Mouse (Mus musculus): Measurements from ENCODE around the gene Fgfr2. TPM values are rescaled to one million over a fixed set of nuclear protein-coding genes. Genes with fewer than 3 reads are reported as not detected.
A peak's percentile ranks its signal among the peaks of the same experiment; 100 is the strongest.

Fgfr2 gene
- polyA plus RNA-seq, 1 experiment from 2014 or later, result 20.3 TPM

DNA sequence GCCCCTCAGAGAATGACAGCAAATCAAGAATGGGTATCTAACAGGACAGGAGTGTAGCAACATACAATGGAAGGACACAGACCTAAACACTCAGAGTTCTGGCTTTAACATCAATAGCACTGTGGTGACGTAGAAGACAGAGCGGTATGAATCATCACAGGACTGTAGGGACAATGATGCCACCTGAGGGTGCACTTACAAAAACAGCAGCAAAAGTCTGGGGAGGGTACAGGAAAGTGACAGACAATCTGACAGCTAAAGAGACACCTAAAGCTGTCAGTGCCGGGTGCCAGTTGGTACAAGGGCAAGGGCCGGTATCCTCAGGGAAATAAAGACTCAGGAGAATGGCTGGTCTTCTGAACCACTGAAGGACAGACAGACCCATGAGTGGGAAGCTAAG, 870.1 kb downstream of the Fgfr2 start:
- Histone ChIP-seq H3K4me3 (ENCODE audit: low read length) (no peak overlapping the region), H3K27ac (ENCODE audit: low read length) (no peak overlapping the region), H3K9ac (ENCODE audit: low read length) (no peak overlapping the region), H3K4me2 (ENCODE audit: low read depth, low read length) (no peak overlapping the region), H3K36me3 (ENCODE audit: control insufficient read depth, insufficient read depth) (no peaks in the 10 kb centered on the region), H3K4me1 (ENCODE audit: control insufficient read depth, insufficient read depth, low read length) (no peaks in the 10 kb centered on the region), H3K27me3 (ENCODE audit: control insufficient read depth, insufficient read depth, low read length) (no peaks in the 10 kb centered on the region), H3K9me3 (replicated peaks; ENCODE audit: control insufficient read depth, low read length) (no peaks in the 10 kb centered on the region)
- 89% methylated on average over 4 of the region's 4 CpGs for WGBS
- ATAC-seq (replicated peaks; ENCODE audit: extremely low read depth, insufficient read depth, low FRiP score), result no peak

DNA sequence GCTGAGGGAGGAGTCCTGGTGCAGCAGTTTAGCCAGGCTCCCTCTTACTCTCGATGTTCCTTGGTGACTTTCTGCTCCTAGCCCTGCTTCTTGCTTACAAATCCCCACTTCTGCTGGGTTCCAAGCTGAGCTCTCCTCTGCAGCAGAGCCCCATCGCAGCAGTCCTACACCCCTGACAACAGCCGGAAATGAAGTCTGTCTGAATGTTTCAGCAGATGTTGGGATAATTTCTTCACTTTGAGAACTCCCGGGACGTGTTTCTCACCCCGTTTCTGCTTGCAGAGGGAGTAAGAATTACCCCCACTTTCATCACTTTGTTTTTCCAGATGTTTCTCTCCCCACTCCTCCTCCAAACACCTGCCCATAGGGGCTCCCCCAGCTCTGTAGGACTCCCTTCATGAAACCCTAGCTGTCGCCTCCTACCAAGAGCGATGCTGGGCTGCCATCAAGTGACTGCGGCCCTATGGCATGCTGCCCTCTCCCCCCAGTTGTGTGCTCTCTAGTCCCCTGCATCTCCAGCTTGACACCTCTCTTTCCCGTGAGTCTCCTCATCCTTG, 873.5 kb downstream of the Fgfr2 start:
- Histone ChIP-seq H3K4me1 (ENCODE audit: control insufficient read depth, insufficient read depth, low read length) (no peaks in the 10 kb centered on the region; the same call in 1 of the 2 replicates), H3K4me3 (ENCODE audit: low read length) (no peak overlapping the region), H3K27me3 (ENCODE audit: control insufficient read depth, insufficient read depth, low read length) (no peaks in the 10 kb centered on the region), H3K36me3 (ENCODE audit: control insufficient read depth, insufficient read depth) (no peaks in the 10 kb centered on the region), H3K9ac (ENCODE audit: low read length) (no peak overlapping the region), H3K4me2 (ENCODE audit: low read depth, low read length) (no peak overlapping the region), H3K27ac (ENCODE audit: low read length) (no peak overlapping the region), H3K9me3 (replicated peaks; ENCODE audit: control insufficient read depth, low read length) (no peaks in the 10 kb centered on the region)
- ATAC-seq (replicated peaks; ENCODE audit: extremely low read depth, insufficient read depth, low FRiP score), result no peak
- WGBS, result 54% methylated on average over 10 of the region's 10 CpGs

DNA sequence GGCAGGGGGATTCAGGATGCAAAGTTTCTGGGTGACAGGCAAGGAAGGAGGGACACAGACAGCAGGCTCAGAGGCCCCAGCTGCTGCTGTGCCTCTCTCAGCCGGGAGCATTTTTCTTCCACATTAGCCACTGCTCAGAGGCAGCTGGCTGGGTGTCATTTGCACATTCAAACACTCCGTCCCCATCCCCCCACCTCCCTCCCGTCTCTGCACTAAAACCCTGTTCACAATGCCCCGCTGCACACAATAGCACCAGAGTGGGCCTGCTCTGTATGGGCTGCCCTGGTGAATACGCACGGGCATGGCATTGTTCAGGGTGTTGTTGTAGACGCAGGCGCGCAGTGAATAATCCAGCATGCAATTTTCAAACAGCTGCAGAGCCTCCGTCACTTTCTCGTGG, 875.6 kb downstream of the Fgfr2 start:
- no peak overlapping the region for H3K9ac ChIP-seq (ENCODE audit: low read length)
- no peaks in the 10 kb centered on the region for H3K9me3 ChIP-seq (replicated peaks; ENCODE audit: control insufficient read depth, low read length)
- H3K27ac ChIP-seq (ENCODE audit: low read length), result no peak overlapping the region
- 48% methylated on average over 11 of the region's 11 CpGs for WGBS
- H3K36me3 ChIP-seq (ENCODE audit: control insufficient read depth, insufficient read depth), result no peaks in the 10 kb centered on the region
- no peaks in the 10 kb centered on the region for H3K27me3 ChIP-seq (ENCODE audit: control insufficient read depth, insufficient read depth, low read length)
- H3K4me2 ChIP-seq (ENCODE audit: low read depth, low read length), result no peak overlapping the region
- H3K4me1 ChIP-seq (ENCODE audit: control insufficient read depth, insufficient read depth, low read length), result peaks cover 3% of the 10 kb centered on the region; the same call in 1 of the 2 replicates
- no peak for ATAC-seq (replicated peaks; ENCODE audit: extremely low read depth, insufficient read depth, low FRiP score)
- no peak overlapping the region for H3K4me3 ChIP-seq (ENCODE audit: low read length)

DNA sequence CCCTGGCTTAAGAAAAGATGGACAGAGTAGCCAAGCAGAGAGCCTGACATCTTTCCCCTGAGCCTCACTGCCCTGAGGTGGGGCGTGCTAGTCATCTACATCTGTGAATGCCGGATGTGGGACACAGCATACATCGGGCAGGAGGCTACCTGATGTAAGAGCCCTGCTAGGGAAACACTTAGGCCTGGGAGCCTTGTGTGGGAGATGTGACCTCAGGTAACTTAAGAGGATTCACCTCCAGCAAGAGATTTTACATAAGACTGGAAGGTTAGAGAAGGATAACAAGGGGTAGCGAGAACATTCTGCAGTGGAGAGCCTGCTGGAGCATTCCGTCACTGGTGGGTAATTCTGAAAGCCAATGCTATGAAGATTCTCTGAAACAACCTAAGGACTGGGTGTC, 876.1 kb downstream of the Fgfr2 start:
- H3K27ac ChIP-seq (ENCODE audit: low read length), result no peak overlapping the region
- H3K4me1 ChIP-seq (ENCODE audit: control insufficient read depth, insufficient read depth, low read length), result peaks cover 3% of the 10 kb centered on the region; the same call in 1 of the 2 replicates
- 81% methylated on average over 5 of the region's 5 CpGs for WGBS
- H3K36me3 ChIP-seq (ENCODE audit: control insufficient read depth, insufficient read depth), result no peaks in the 10 kb centered on the region
- H3K27me3 ChIP-seq (ENCODE audit: control insufficient read depth, insufficient read depth, low read length), result no peaks in the 10 kb centered on the region
- H3K9me3 ChIP-seq (replicated peaks; ENCODE audit: control insufficient read depth, low read length), result no peaks in the 10 kb centered on the region
- no peak for ATAC-seq (replicated peaks; ENCODE audit: extremely low read depth, insufficient read depth, low FRiP score)
- no peak overlapping the region for H3K4me3 ChIP-seq (ENCODE audit: low read length)
- H3K4me2 ChIP-seq (ENCODE audit: low read depth, low read length), result no peak overlapping the region
- no peak overlapping the region for H3K9ac ChIP-seq (ENCODE audit: low read length)

DNA sequence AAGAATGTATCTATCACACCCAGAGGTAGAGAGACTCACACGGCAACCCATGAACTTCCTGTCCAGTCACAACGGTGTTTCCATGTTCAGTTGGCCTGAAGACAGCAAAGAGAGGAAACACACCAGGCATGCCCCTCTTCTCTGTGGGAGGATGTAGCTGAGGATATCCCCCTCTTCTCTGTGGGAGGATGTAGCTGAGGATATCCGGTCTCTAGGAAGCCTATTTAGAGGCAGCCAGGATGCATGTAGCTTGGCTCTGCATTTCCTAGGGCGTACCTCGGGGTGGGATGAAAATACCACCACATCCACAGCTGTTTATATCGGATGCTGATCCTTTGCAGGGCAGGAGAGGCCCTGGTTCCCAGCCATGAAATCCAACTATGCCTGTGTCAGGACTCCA, 877.4 kb downstream of the Fgfr2 start:
- ATAC-seq (replicated peaks; ENCODE audit: extremely low read depth, insufficient read depth, low FRiP score), result peak; percentile 19; the same call in 1 of the 2 replicates
- WGBS, result 75% methylated on average over 6 of the region's 6 CpGs
- Histone ChIP-seq H3K4me2 (ENCODE audit: low read depth, low read length) (no peak overlapping the region), H3K27ac (ENCODE audit: low read length) (peak overlapping the region; percentile 52), H3K4me3 (ENCODE audit: low read length) (no peak overlapping the region), H3K9ac (ENCODE audit: low read length) (no peak overlapping the region), H3K4me1 (ENCODE audit: control insufficient read depth, insufficient read depth, low read length) (peaks cover 3% of the 10 kb centered on the region; the same call in 1 of the 2 replicates), H3K36me3 (ENCODE audit: control insufficient read depth, insufficient read depth) (no peaks in the 10 kb centered on the region), H3K27me3 (ENCODE audit: control insufficient read depth, insufficient read depth, low read length) (no peaks in the 10 kb centered on the region), H3K9me3 (replicated peaks; ENCODE audit: control insufficient read depth, low read length) (no peaks in the 10 kb centered on the region)

DNA sequence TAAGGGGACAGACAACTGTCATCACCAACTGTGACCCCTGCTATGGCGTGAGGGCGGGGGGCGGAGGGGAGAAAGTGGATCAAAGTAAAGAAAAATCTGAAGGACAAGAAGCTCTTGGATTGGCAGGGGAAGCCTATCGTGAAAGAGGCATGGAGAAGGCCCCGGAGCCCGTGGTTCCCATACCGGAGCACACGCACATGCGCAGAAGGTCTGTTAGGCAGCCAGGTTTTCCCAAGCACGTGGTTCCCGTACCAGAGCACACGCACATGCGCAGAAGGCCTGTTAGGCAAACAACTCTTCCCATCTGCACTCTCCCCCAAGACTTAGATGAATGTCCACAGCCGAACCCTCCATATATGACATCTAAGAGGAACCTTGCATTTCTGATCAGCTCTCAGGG, 878.5 kb downstream of the Fgfr2 start:
- H3K4me3 ChIP-seq (ENCODE audit: low read length), result no peak overlapping the region
- no peaks in the 10 kb centered on the region for H3K36me3 ChIP-seq (ENCODE audit: control insufficient read depth, insufficient read depth)
- no peaks in the 10 kb centered on the region for H3K9me3 ChIP-seq (replicated peaks; ENCODE audit: control insufficient read depth, low read length)
- H3K27me3 ChIP-seq (ENCODE audit: control insufficient read depth, insufficient read depth, low read length), result no peaks in the 10 kb centered on the region
- 84% methylated on average over 14 of the region's 14 CpGs for WGBS
- no peak overlapping the region for H3K9ac ChIP-seq (ENCODE audit: low read length)
- H3K4me2 ChIP-seq (ENCODE audit: low read depth, low read length), result no peak overlapping the region
- H3K4me1 ChIP-seq (ENCODE audit: control insufficient read depth, insufficient read depth, low read length), result peaks cover 3% of the 10 kb centered on the region; the same call in 1 of the 2 replicates
- ATAC-seq (replicated peaks; ENCODE audit: extremely low read depth, insufficient read depth, low FRiP score), result no peak
- H3K27ac ChIP-seq (ENCODE audit: low read length), result no peak overlapping the region

DNA sequence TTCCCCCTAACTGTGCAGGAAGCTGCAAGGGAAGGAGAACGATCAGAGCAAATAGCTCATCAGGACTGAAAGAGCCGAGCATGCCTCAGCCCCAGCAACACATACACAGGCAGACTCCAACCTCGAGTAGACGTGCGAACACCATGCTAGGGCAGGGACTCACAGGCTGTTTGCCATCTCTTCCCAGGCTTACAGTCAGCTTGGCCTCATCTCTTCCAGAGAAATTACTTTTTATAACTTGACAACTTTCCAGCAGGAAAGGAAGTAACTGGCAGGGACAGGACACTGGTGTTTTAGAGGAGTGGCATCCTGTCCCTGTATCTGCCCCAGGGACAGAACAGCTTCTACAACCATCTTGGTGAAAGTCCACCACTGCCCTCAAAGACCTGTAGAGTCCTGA, 879.9 kb downstream of the Fgfr2 start:
- Histone ChIP-seq H3K4me3 (ENCODE audit: low read length) (no peak overlapping the region), H3K9me3 (replicated peaks; ENCODE audit: control insufficient read depth, low read length) (no peaks in the 10 kb centered on the region), H3K27me3 (ENCODE audit: control insufficient read depth, insufficient read depth, low read length) (no peaks in the 10 kb centered on the region), H3K9ac (ENCODE audit: low read length) (no peak overlapping the region), H3K4me1 (ENCODE audit: control insufficient read depth, insufficient read depth, low read length) (peaks cover 3% of the 10 kb centered on the region; the same call in 1 of the 2 replicates), H3K27ac (ENCODE audit: low read length) (peak overlapping the region; percentile 37; the same call in 1 of the 2 replicates), H3K4me2 (ENCODE audit: low read depth, low read length) (no peak overlapping the region), H3K36me3 (ENCODE audit: control insufficient read depth, insufficient read depth) (no peaks in the 10 kb centered on the region)
- no peak for ATAC-seq (replicated peaks; ENCODE audit: extremely low read depth, insufficient read depth, low FRiP score)
- WGBS, result 68% methylated on average over 5 of the region's 5 CpGs

DNA sequence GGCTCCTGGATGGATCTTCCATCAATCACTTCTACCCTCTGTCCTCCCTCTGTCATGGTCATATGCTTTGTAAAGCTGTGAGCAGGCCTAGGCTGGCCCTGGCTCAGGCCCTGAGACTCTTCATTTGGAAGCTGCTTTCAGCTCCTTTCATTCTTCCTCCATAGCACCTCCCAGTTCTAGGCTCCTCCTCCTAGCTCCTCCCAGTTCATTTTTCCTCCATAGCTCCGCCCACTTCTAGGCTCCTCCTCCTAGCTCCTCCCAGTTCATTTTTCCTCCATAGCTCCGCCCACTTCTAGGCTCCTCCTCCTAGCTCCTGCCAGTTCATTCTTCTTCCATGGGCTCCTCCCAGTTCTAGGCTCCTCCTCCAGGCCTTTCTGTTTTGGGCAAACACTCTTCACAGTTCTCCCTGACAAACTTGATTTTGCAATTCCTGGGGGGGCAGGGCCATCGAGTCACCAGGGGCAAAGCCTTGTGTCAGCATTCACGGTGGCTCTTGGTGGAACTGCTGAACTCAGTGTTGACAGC, 880.5 kb downstream of the Fgfr2 start:
- no peak overlapping the region for H3K4me2 ChIP-seq (ENCODE audit: low read depth, low read length)
- H3K27me3 ChIP-seq (ENCODE audit: control insufficient read depth, insufficient read depth, low read length), result no peaks in the 10 kb centered on the region
- WGBS, result 39% methylated on average over 4 of the region's 4 CpGs
- no peaks in the 10 kb centered on the region for H3K36me3 ChIP-seq (ENCODE audit: control insufficient read depth, insufficient read depth)
- H3K27ac ChIP-seq (ENCODE audit: low read length), result no peak overlapping the region
- peaks cover 8% of the 10 kb centered on the region for H3K4me1 ChIP-seq (ENCODE audit: control insufficient read depth, insufficient read depth, low read length)
- no peaks in the 10 kb centered on the region for H3K9me3 ChIP-seq (replicated peaks; ENCODE audit: control insufficient read depth, low read length)
- ATAC-seq (replicated peaks; ENCODE audit: extremely low read depth, insufficient read depth, low FRiP score), result no peak; the same call in 1 of the 2 replicates
- H3K4me3 ChIP-seq (ENCODE audit: low read length), result no peak overlapping the region
- H3K9ac ChIP-seq (ENCODE audit: low read length), result no peak overlapping the region

DNA sequence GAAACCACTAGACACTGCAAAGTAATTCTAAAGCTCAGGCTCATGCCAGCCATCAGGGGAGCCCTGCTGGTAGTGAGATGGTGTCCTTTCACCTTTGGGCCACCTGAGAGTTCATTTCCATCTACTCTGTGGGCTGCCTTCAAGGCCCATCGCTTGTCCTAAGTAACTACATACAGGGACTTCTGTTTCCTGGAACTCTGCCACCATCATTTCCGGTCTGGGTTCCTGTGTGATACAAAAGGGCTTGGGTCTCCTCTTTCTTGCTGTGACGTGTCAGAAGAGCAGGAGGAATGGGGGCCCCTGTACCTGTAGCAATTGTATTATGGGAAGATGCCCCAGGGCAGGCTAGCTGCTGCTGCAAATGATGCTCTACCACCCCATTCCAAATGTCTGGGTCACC, 884.2 kb downstream of the Fgfr2 start:
- WGBS, result 68% methylated on average over 3 of the region's 3 CpGs
- H3K27ac ChIP-seq (ENCODE audit: low read length), result no peak overlapping the region
- H3K4me3 ChIP-seq (ENCODE audit: low read length), result no peak overlapping the region
- no peaks in the 10 kb centered on the region for H3K9me3 ChIP-seq (replicated peaks; ENCODE audit: control insufficient read depth, low read length)
- no peaks in the 10 kb centered on the region for H3K27me3 ChIP-seq (ENCODE audit: control insufficient read depth, insufficient read depth, low read length)
- no peak overlapping the region for H3K9ac ChIP-seq (ENCODE audit: low read length)
- no peak overlapping the region for H3K4me2 ChIP-seq (ENCODE audit: low read depth, low read length)
- no peak for ATAC-seq (replicated peaks; ENCODE audit: extremely low read depth, insufficient read depth, low FRiP score)
- H3K4me1 ChIP-seq (ENCODE audit: control insufficient read depth, insufficient read depth, low read length), result peaks cover 8% of the 10 kb centered on the region; the same call in 1 of the 2 replicates
- no peaks in the 10 kb centered on the region for H3K36me3 ChIP-seq (ENCODE audit: control insufficient read depth, insufficient read depth)
